Mouse (Mus musculus): ENCODE data around the gene Aqp5. TPM values are rescaled to one million over a fixed set of nuclear protein-coding genes. Genes with fewer than 3 reads are reported as not detected.

The Aqp5 gene
- 0.27 and 0.74 TPM in 2 replicates for polyA plus RNA-seq (2012; rRNA removed)

DNA sequence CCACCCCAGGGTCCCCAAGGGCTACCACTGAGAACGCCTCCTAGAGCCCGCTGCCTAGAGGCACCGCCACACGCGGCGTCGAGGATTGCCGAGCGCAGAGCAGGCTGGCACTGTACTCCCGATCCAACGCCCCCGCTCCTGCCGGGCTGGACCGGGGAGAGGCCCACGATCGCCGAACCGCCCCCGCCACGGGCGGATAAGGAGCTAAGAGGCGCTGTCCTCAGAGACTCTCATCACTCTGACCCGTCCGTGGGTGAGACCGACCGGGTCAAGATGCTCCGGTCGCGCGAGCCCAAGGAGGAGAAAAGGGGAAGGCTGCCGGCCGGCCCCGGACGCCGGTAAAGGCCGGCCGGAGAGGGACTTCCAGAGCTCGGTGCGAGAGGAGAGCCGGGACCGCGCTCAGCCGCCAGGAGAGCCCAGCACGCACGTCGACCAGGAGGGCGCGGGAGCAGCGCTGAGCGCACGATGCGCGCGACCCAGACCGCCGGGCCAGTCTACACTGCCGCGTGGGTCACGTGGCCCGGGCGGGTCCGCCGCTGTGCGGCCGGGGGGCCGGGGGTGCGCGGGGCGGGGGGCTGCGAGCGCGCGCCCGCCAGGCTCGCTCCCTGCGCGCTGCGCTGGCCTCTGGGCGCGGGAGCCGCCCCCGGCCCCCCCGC lies at the start of gene Aqp5:
TSS of gene Aqp5 (plus strand) at position 354 of the 656 bp plus-strand sequence.
- Histone ChIP-seq H3K27ac (ENCODE audit: insufficient read depth, low read length) (no peak within 1 kb of the TSS), H3K4me1 (ENCODE audit: control insufficient read depth, insufficient read depth, insufficient read length) (no peaks in the 10 kb centered on the region; the same call in 1 of the 2 replicates), H3K36me3 (ENCODE audit: control insufficient read depth, insufficient read depth, low read length) (no peaks in the 10 kb centered on the region), H3K27me3 (ENCODE audit: control insufficient read depth, insufficient read depth, low read length) (peaks cover 13% of the 10 kb centered on the region), H3K4me3 (ENCODE audit: extremely low read depth, insufficient read depth, insufficient read length) (no peak within 1 kb of the TSS)
- TF ChIP-seq POLR2A (IDR thresholded peaks at IDR 0.05; ENCODE audit: low read depth, low read length) (no peak), CTCF (IDR thresholded peaks at IDR 0.05; ENCODE audit: extremely low read depth, insufficient read depth, insufficient read length, insufficient replicate concordance) (no peak)
- no peak for DNase-seq (ENCODE audit: low read depth in 1 of 2, low spot score in 2 of 2)
- WGBS: 5% methylated on average over 58 of the region's 83 CpGs

DNA sequence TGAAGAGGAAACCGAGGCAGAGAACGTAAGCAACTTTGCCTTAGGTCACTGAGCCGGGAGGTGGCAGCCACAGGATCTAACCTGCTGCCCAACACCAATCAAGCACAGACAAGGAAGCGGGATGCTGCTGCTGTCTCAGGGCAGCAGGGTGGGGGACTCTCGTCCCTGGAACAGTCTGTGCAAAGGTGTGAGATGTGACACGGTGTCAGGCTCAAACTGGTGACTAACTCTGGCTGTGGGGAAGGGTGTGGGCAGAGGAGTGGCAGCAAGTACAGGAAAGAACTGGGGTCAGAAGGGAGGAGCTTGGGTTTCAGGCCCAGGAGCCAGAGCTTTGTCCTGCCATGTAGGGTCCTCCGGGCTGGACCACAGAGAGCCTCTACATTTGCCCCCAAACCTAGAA lies 46.5 kb upstream of the Aqp5 start:
- no peaks in the 10 kb centered on the region; the same call in 1 of the 2 replicates for H3K27me3 ChIP-seq (ENCODE audit: control insufficient read depth, insufficient read depth, low read length)

DNA sequence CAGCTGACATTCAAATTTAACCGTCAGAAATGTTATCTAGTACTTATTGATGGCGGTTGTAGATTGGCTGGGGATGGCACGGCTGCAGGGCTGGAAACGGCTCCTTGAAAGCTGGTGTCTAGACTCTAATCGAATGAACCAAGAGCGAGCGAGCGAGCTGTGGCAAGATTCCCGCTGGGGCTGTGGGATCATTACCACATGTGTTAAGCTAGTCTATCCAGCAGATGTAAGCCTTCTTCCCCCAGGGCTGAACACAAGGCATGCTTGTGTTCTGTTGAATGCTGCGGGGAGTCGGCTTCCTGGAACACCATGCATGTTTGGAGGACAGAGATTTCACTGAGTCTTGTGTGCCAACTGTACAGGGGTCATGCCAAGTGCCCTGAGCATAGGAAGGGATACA lies 44.0 kb upstream of the Aqp5 start:
- no peak for DNase-seq (ENCODE audit: low read depth in 1 of 2, low spot score in 2 of 2)
- Histone ChIP-seq H3K4me1 (ENCODE audit: control insufficient read depth, insufficient read depth, insufficient read length) (no peaks in the 10 kb centered on the region), H3K27me3 (ENCODE audit: control insufficient read depth, insufficient read depth, low read length) (no peaks in the 10 kb centered on the region; the same call in 1 of the 2 replicates), H3K36me3 (ENCODE audit: control insufficient read depth, insufficient read depth, low read length) (no peaks in the 10 kb centered on the region), H3K4me3 (ENCODE audit: extremely low read depth, insufficient read depth, insufficient read length) (no peak overlapping the region), H3K27ac (ENCODE audit: insufficient read depth, low read length) (no peak overlapping the region)
- 88% methylated on average over 11 of the region's 11 CpGs for WGBS
- TF ChIP-seq CTCF (IDR thresholded peaks at IDR 0.05; ENCODE audit: extremely low read depth, insufficient read depth, insufficient read length, insufficient replicate concordance) (no peak), POLR2A (IDR thresholded peaks at IDR 0.05; ENCODE audit: low read depth, low read length) (no peak)

More for the DNA sequence above, 46.5 kb upstream of the Aqp5 start:
- no peak for DNase-seq (ENCODE audit: low read depth in 1 of 2, low spot score in 2 of 2)
- Histone ChIP-seq H3K4me1 (ENCODE audit: control insufficient read depth, insufficient read depth, insufficient read length) (no peaks in the 10 kb centered on the region), H3K27ac (ENCODE audit: insufficient read depth, low read length) (no peak overlapping the region), H3K4me3 (ENCODE audit: extremely low read depth, insufficient read depth, insufficient read length) (no peak overlapping the region), H3K36me3 (ENCODE audit: control insufficient read depth, insufficient read depth, low read length) (no peaks in the 10 kb centered on the region)
- TF ChIP-seq POLR2A (IDR thresholded peaks at IDR 0.05; ENCODE audit: low read depth, low read length) (no peak), CTCF (IDR thresholded peaks at IDR 0.05; ENCODE audit: extremely low read depth, insufficient read depth, insufficient read length, insufficient replicate concordance) (no peak)
- 47% methylated on average over 7 of the region's 7 CpGs for WGBS

DNA sequence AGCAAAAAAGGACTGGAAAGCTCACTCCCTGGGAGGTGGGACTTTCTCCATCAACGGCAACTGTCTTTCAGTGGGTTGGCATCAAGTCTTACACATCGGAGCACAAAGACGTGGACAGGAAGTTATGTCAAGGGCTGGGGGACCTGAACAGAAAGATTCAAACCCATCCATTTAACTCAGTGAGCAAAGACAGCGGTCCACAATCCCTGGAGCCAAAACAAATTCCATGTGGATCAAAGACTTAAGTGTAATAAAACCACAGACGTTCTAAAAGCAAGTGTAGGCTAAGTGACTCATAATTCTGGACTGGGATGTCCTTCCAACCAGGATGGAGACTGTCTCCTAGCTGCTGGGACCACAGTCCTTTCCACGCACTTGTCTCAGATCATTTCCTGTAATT lies 42.9 kb upstream of the Aqp5 start:
- Histone ChIP-seq H3K27ac (ENCODE audit: insufficient read depth, low read length) (no peak overlapping the region), H3K36me3 (ENCODE audit: control insufficient read depth, insufficient read depth, low read length) (no peaks in the 10 kb centered on the region), H3K27me3 (ENCODE audit: control insufficient read depth, insufficient read depth, low read length) (no peaks in the 10 kb centered on the region; the same call in 1 of the 2 replicates), H3K4me3 (ENCODE audit: extremely low read depth, insufficient read depth, insufficient read length) (no peak overlapping the region), H3K4me1 (ENCODE audit: control insufficient read depth, insufficient read depth, insufficient read length) (no peaks in the 10 kb centered on the region)
- WGBS: 62% methylated on average over 6 of the region's 6 CpGs
- no peak for DNase-seq (ENCODE audit: low read depth in 1 of 2, low spot score in 2 of 2)
- TF ChIP-seq CTCF (IDR thresholded peaks at IDR 0.05; ENCODE audit: extremely low read depth, insufficient read depth, insufficient read length, insufficient replicate concordance) (no peak), POLR2A (IDR thresholded peaks at IDR 0.05; ENCODE audit: low read depth, low read length) (no peak)

DNA sequence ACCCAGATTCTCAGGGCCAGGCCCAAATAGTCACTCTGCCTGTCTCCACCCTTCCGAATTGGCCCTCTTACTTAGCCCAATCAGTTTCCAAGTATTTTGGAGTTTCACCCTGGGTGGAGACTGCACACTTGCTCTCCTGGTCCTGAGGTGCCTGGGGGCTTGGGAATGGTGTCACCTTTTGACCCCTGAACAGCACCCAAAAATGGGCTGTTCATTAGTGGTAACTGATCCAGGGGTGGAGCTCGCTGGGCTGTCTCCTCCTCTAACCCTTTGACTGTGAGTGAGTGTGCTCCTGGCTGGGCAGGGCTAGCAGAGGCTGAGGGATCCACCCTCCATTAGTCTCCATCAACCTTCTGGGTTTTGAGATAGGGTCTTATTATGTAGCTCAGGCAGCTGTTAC lies 40.7 kb upstream of the Aqp5 start:
- 65% methylated on average over 2 of the region's 2 CpGs for WGBS
- DNase-seq (ENCODE audit: low read depth in 1 of 2, low spot score in 2 of 2): no peak
- H3K27ac ChIP-seq (ENCODE audit: insufficient read depth, low read length): no peak overlapping the region
- H3K36me3 ChIP-seq (ENCODE audit: control insufficient read depth, insufficient read depth, low read length): no peaks in the 10 kb centered on the region
- H3K4me1 ChIP-seq (ENCODE audit: control insufficient read depth, insufficient read depth, insufficient read length): no peaks in the 10 kb centered on the region
- TF ChIP-seq CTCF (IDR thresholded peaks at IDR 0.05; ENCODE audit: extremely low read depth, insufficient read depth, insufficient read length, insufficient replicate concordance) (no peak), POLR2A (IDR thresholded peaks at IDR 0.05; ENCODE audit: low read depth, low read length) (no peak)
- no peaks in the 10 kb centered on the region; the same call in 1 of the 2 replicates for H3K27me3 ChIP-seq (ENCODE audit: control insufficient read depth, insufficient read depth, low read length)
- H3K4me3 ChIP-seq (ENCODE audit: extremely low read depth, insufficient read depth, insufficient read length): no peak overlapping the region

DNA sequence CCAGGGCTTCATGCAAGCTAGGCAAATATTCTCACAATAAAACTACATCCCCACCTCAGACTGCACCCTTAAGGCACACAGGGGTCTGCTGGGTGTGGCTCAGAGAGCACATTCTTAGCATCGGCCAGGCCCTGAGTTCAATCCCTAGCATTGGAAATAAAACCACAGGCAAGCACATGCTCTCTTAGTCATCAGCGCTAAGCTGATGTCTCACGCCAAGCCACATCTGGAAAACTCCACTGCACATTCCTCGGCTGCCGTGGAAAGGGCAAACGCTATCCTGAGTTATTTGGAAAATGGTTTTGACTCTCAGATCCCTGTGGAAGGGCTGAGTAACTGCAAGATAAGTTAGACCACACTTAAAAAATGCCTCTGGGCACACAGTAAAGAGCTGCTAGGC lies 36.8 kb upstream of the Aqp5 start:
- Histone ChIP-seq H3K36me3 (ENCODE audit: control insufficient read depth, insufficient read depth, low read length) (no peaks in the 10 kb centered on the region), H3K27ac (ENCODE audit: insufficient read depth, low read length) (no peak overlapping the region), H3K4me3 (ENCODE audit: extremely low read depth, insufficient read depth, insufficient read length) (no peak overlapping the region), H3K4me1 (ENCODE audit: control insufficient read depth, insufficient read depth, insufficient read length) (no peaks in the 10 kb centered on the region), H3K27me3 (ENCODE audit: control insufficient read depth, insufficient read depth, low read length) (no peaks in the 10 kb centered on the region)
- no peak for DNase-seq (ENCODE audit: low read depth in 1 of 2, low spot score in 2 of 2)
- WGBS: 81% methylated on average over 6 of the region's 6 CpGs
- TF ChIP-seq CTCF (IDR thresholded peaks at IDR 0.05; ENCODE audit: extremely low read depth, insufficient read depth, insufficient read length, insufficient replicate concordance) (no peak), POLR2A (IDR thresholded peaks at IDR 0.05; ENCODE audit: low read depth, low read length) (no peak)

DNA sequence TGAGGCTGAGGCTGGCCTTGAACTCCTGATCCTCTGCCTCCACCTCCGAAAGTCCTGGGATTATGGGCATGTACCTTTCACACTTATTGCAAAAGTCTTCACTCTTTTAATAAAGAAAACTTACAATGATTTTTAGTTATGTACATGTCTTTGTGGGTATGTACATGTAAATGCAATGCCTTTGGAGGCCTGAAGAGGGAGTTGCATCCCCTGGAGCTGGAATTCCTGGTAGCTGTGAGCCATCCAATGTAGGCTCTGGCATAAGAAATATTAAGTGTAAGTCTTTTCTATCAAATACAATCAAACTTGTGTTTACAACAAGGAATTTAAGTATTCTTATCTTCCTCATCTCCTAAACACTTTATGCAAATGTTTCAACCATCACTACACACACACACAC lies 31.6 kb upstream of the Aqp5 start:
- Histone ChIP-seq H3K36me3 (ENCODE audit: control insufficient read depth, insufficient read depth, low read length) (no peaks in the 10 kb centered on the region), H3K27me3 (ENCODE audit: control insufficient read depth, insufficient read depth, low read length) (no peaks in the 10 kb centered on the region), H3K4me1 (ENCODE audit: control insufficient read depth, insufficient read depth, insufficient read length) (no peaks in the 10 kb centered on the region), H3K27ac (ENCODE audit: insufficient read depth, low read length) (no peak overlapping the region), H3K4me3 (ENCODE audit: extremely low read depth, insufficient read depth, insufficient read length) (no peak overlapping the region)
- 86% methylated on average over 1 of the region's 1 CpGs for WGBS
- no peak for TF ChIP-seq CTCF (IDR thresholded peaks at IDR 0.05; ENCODE audit: extremely low read depth, insufficient read depth, insufficient read length, insufficient replicate concordance)
- no peak for TF ChIP-seq POLR2A (IDR thresholded peaks at IDR 0.05; ENCODE audit: low read depth, low read length)
- no peak for DNase-seq (ENCODE audit: low read depth in 1 of 2, low spot score in 2 of 2)

All from spleen, adult 2 months (tissue).